Mouse (Mus musculus): Measurements from ENCODE around the gene Erp27.

DNA sequence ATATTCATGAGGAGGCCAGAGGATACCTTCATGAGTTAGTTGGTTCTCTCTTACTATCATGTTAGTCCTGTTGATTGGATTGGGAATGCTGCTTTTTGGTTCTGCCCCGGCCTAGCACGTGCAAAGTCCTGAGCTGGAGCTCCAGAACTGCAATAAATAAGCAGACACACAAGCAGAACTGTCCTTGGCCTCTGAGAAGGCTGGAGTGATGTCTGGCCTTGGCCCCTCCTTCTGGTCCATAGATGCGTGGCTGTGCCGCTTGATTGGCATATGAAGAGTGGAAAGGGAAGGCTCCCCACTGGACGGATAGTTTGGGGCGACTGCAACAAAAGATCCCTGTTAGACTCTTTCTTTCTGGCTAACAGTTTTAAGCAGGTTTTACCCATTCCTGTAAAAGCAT is 32.9 kb downstream of the Erp27 start:
- TF ChIP-seq CTCF (IDR thresholded peaks at IDR 0.05; ENCODE audit: low read depth) (no peak), EP300 (optimal IDR thresholded peaks at IDR 0.05) (no peak)

Data from stomach, postnatal 0 days (tissue).